Comparison of ENCODE assay signal across 10 mouse cellular contexts in the genomic region with DNA sequence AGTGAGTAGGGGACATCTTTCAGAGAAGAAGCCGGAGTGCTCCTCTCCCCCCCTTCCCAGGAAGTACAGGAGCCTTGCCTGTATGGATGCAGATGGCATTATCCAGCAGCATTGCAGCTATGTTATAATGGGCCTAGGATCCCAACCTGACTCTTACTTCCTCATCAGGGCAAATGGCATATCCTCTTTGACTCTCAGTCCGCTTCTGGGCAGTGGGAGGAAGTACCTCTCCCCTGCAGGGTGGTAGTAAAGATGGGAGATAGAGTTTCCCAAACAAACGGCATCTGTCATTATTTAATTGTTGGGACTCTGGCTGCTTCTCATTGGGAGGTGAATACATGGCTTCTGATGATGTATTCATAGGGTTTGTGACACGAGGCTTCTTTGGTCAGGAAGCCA. TPM values are rescaled to one million over a fixed set of nuclear protein-coding genes. Genes with fewer than 3 reads are reported as not detected.
DNase-seq lines count a peak whose midpoint lies in the region; ATAC-seq lines count a peak whose summit lies in the region.
"Had no signal": no experiment of that assay in that cellular context is flagged by ENCODE, and none has a peak within 500 bp of the region (broad histone marks: within the 10 kb centered on the region; RNA-seq: fewer than 3 reads in every experiment).

No protein-coding gene starts in this region.

- peak overlapping the region; percentile 55 for H3K4me2 ChIP-seq in heart, embryonic 13.5 days
- no peak overlapping the region for H3K4me2 ChIP-seq in midbrain, embryonic 11.5 days
- H3K4me2 ChIP-seq in liver, embryonic 13.5 days: peak overlapping the region; percentile 87
- H3K4me2 ChIP-seq: embryonic facial prominence, embryonic 15.5 days had no signal

- no peaks in the 10 kb centered on the region for H3K27me3 ChIP-seq in heart, embryonic 13.5 days (replicated peaks)
- no peaks in the 10 kb centered on the region for H3K27me3 ChIP-seq in midbrain, embryonic 11.5 days (ENCODE audit: control insufficient read depth, insufficient read depth, low read length)
- H3K27me3 ChIP-seq in midbrain, embryonic 10.5 days (ENCODE audit: low read depth, poor library complexity, severe bottlenecking): no peaks in the 10 kb centered on the region; the same call in 1 of the 2 replicates
- no peaks in the 10 kb centered on the region for H3K27me3 ChIP-seq in liver, embryonic 13.5 days
- H3K27me3 ChIP-seq: embryonic facial prominence, embryonic 15.5 days had no signal

- ATAC-seq in heart, embryonic 13.5 days (ENCODE audit: extremely low read depth, insufficient number of reproducible peaks, low FRiP score, low TSS enrichment): no peak
- ATAC-seq in midbrain, embryonic 11.5 days (ENCODE audit: low FRiP score): no peak
- no peak for ATAC-seq in liver, embryonic 13.5 days (ENCODE audit: low read depth)
- ATAC-seq in frontal cortex, adult (ENCODE audit: low TSS enrichment): no peak

- H3K4me3 ChIP-seq in heart, embryonic 13.5 days: peak overlapping the region; percentile 31
- H3K4me3 ChIP-seq in midbrain, embryonic 11.5 days (ENCODE audit: low read depth, low read length): no peak overlapping the region
- H3K4me3 ChIP-seq in midbrain, embryonic 10.5 days: no peak overlapping the region
- peak overlapping the region; percentile 95 for H3K4me3 ChIP-seq in liver, embryonic 13.5 days (replicated peaks)
- H3K4me3 ChIP-seq: embryonic facial prominence, embryonic 15.5 days had no signal

- H3K4me1 ChIP-seq in heart, embryonic 13.5 days: peaks cover 86% of the 10 kb centered on the region
- H3K4me1 ChIP-seq in midbrain, embryonic 11.5 days (ENCODE audit: control insufficient read depth, insufficient read depth, low read length): peaks cover 13% of the 10 kb centered on the region
- H3K4me1 ChIP-seq in midbrain, embryonic 10.5 days: peaks cover 48% of the 10 kb centered on the region
- peaks cover 88% of the 10 kb centered on the region for H3K4me1 ChIP-seq in liver, embryonic 13.5 days (replicated peaks)

- WGBS in heart, embryonic 13.5 days: 74% methylated on average over 4 of the region's 4 CpGs
- 86% methylated on average over 4 of the region's 4 CpGs for WGBS in midbrain, embryonic 11.5 days
- 87% methylated on average over 4 of the region's 4 CpGs for WGBS in midbrain, embryonic 10.5 days
- 40% methylated on average over 4 of the region's 4 CpGs for whole genome bisulfite sequencing in liver, embryonic 13.5 days (ENCODE audit: insufficient replicate concordance)

- H3K36me3 ChIP-seq in heart, embryonic 13.5 days: no peaks in the 10 kb centered on the region
- no peaks in the 10 kb centered on the region for H3K36me3 ChIP-seq in midbrain, embryonic 11.5 days (ENCODE audit: control insufficient read depth, insufficient read depth, low read length)
- H3K36me3 ChIP-seq in midbrain, embryonic 10.5 days: peaks cover 16% of the 10 kb centered on the region
- peaks cover 64% of the 10 kb centered on the region for H3K36me3 ChIP-seq in liver, embryonic 13.5 days
- H3K36me3 ChIP-seq: embryonic facial prominence, embryonic 15.5 days had no signal

- DNase-seq in heart, adult 8-10 months (ENCODE audit: low spot score): no peak
- DNase-seq in midbrain, embryonic 11.5 days (ENCODE audit: low spot score, missing footprints): peak; percentile 37
- no peak for DNase-seq in midbrain, embryonic 10.5 days (ENCODE audit: low spot score)
- no peak for DNase-seq in liver, embryonic 13.5 days
- DNase-seq in embryo, embryonic 10 days (ENCODE audit: low spot score): no peak
- no peak for DNase-seq in layer of hippocampus, adult 11-12 months (ENCODE audit: low spot score)
- DNase-seq: cerebellum, adult 11 months had no signal

- H3K27ac ChIP-seq in heart, embryonic 13.5 days (replicated peaks): peak overlapping the region; percentile 79
- H3K27ac ChIP-seq in midbrain, embryonic 11.5 days (ENCODE audit: low read depth, low read length): no peak overlapping the region
- H3K27ac ChIP-seq in midbrain, embryonic 10.5 days (replicated peaks): no peak overlapping the region
- peak overlapping the region; percentile 99 for H3K27ac ChIP-seq in liver, embryonic 13.5 days
- H3K27ac ChIP-seq: embryonic facial prominence, embryonic 15.5 days had no signal

- no peaks in the 10 kb centered on the region for H3K9me3 ChIP-seq in heart, embryonic 13.5 days
- H3K9me3 ChIP-seq in midbrain, embryonic 11.5 days (ENCODE audit: control insufficient read depth, low read length): no peaks in the 10 kb centered on the region
- no peaks in the 10 kb centered on the region for H3K9me3 ChIP-seq in midbrain, embryonic 10.5 days (replicated peaks)
- H3K9me3 ChIP-seq in liver, embryonic 13.5 days (replicated peaks): no peaks in the 10 kb centered on the region
- H3K9me3 ChIP-seq: embryonic facial prominence, embryonic 15.5 days had no signal

- peak overlapping the region; percentile 15; the same call in 1 of the 2 replicates for H3K9ac ChIP-seq in heart, embryonic 13.5 days
- no peak overlapping the region for H3K9ac ChIP-seq in midbrain, embryonic 11.5 days (ENCODE audit: low read length)
- H3K9ac ChIP-seq in liver, embryonic 13.5 days: peak overlapping the region; percentile 74
- H3K9ac ChIP-seq: embryonic facial prominence, embryonic 15.5 days had no signal

RNA-seq across cellular contexts. Expression of gene Map2k3, which starts 4.1 kb away (rescaled TPM):
- polyA plus RNA-seq in heart, embryonic 13.5 days (2015; fragmentation: Nextera tagmentation; extraction: Ambion mirVana): 73.6 and 78.1 TPM in 2 replicates
- 10 to 100 TPM; 74.6 to 80.8 (median 77.0) TPM for total RNA-seq in heart, adult 8-10 months (2022)
- 34.2 and 37.4 TPM in 2 replicates for polyA plus RNA-seq in midbrain, embryonic 11.5 days (2014; fragmentation: Nextera tagmentation; extraction: Ambion mirVana)
- polyA plus RNA-seq in midbrain, embryonic 10.5 days (2016; fragmentation: Nextera tagmentation; extraction: Ambion mirVana): 55.7 and 65.1 TPM in 2 replicates
- 157 and 164 TPM in 2 replicates for polyA plus RNA-seq in liver, embryonic 13.5 days (2015; fragmentation: Nextera tagmentation; extraction: Ambion mirVana)

RNA-seq across cellular contexts. Expression of gene Natd1, which starts 21.4 kb away (rescaled TPM):
- polyA plus RNA-seq in heart, embryonic 13.5 days (2015; fragmentation: Nextera tagmentation; extraction: Ambion mirVana): 19.8 and 23.4 TPM in 2 replicates
- total RNA-seq in heart, adult 8-10 months (2022): 10 to 100 TPM in 2 of 4 experiments, 1 to 10 TPM in 2; 8.6 to 15.0 (median 11.0) TPM
- 18.3 and 24.3 TPM in 2 replicates for polyA plus RNA-seq in midbrain, embryonic 11.5 days (2014; fragmentation: Nextera tagmentation; extraction: Ambion mirVana)
- 18.0 and 26.9 TPM in 2 replicates for polyA plus RNA-seq in midbrain, embryonic 10.5 days (2016; fragmentation: Nextera tagmentation; extraction: Ambion mirVana)
- polyA plus RNA-seq in liver, embryonic 13.5 days (2015; fragmentation: Nextera tagmentation; extraction: Ambion mirVana): 8.6 and 10.5 TPM in 2 replicates

RNA-seq across cellular contexts. Expression of gene Tmem11, which starts 56.9 kb away (rescaled TPM):
- polyA plus RNA-seq in heart, embryonic 13.5 days (2015; fragmentation: Nextera tagmentation; extraction: Ambion mirVana): 60.6 and 68.6 TPM in 2 replicates
- 10 to 100 TPM; 29.8 to 35.3 (median 31.1) TPM for total RNA-seq in heart, adult 8-10 months (2022)
- 60.2 and 67.2 TPM in 2 replicates for polyA plus RNA-seq in midbrain, embryonic 11.5 days (2014; fragmentation: Nextera tagmentation; extraction: Ambion mirVana)
- 71.0 and 75.7 TPM in 2 replicates for polyA plus RNA-seq in midbrain, embryonic 10.5 days (2016; fragmentation: Nextera tagmentation; extraction: Ambion mirVana)
- polyA plus RNA-seq in liver, embryonic 13.5 days (2015; fragmentation: Nextera tagmentation; extraction: Ambion mirVana): 33.1 and 33.3 TPM in 2 replicates

Comparison
In these comparisons a context has a peak if more than half of its experiments do, and no peak if none do; other contexts are left out.
1. H3K27ac ChIP-seq: peak in heart, embryonic 13.5 days (single experiment) and liver, embryonic 13.5 days (single experiment); none in midbrain, embryonic 11.5 days (single experiment) and midbrain, embryonic 10.5 days (single experiment).
2. H3K4me3 ChIP-seq: peak in heart, embryonic 13.5 days (single experiment) and liver, embryonic 13.5 days (single experiment); none in midbrain, embryonic 11.5 days (single experiment) and midbrain, embryonic 10.5 days (single experiment).